Mouse (Mus musculus) gastrocnemius, postnatal 36 days (tissue): ENCODE data around the gene Map2k2. TPM values are rescaled to one million over a fixed set of nuclear protein-coding genes. Genes with fewer than 3 reads are reported as not detected.
"Not testable (repeated sequence)": the region's sequence is repeated elsewhere in the genome, so short reads cannot be mapped to it uniquely, and the experiment has no call there.

ENCODE experiments used
- DNase-seq, 2 experiments: peaks; one replicate each; pipeline ENCODE4 v3.0.0; 2022
- intact Hi-C: fragments of 180-260 bp; cut with DNase I; formaldehyde crosslinking; loops from one replicate; pipeline ENCODE4 v1.15.1; 2025
- total RNA-seq, 2 experiments: library from RNA; stranded (reverse); gene quantifications; 2 replicates each; pipeline ENCODE4 v1.2.3; 2021

Map2k2 gene
- total RNA-seq, 2 experiments from 2014 or later: 160 to 174 TPM

GRCm38 (mm10) chr10:81169411-81169900, 63.7 kb downstream of the Map2k2 start:
- DNase-seq, intact Hi-C loops: not testable (repeated sequence)

- DNase-seq: peak; percentile 76 to 79
- intact Hi-C loops: loop anchor here (5.0 kb wide), 1 partner anchor 36 kb away; the partner anchor contains the start of gene Zbtb7a
These were observed 67.4 kb downstream of the Map2k2 start for GRCm38 (mm10) chr10:81173132-81173531.

- intact Hi-C loops: loop anchor here (5.0 kb wide), 2 partner anchors 37 to 87 kb away; partner anchors contain the start of gene Zbtb7a
- peak; percentile 79 to 88 for DNase-seq
These were observed 69.1 kb downstream of the Map2k2 start for GRCm38 (mm10) chr10:81174617-81175344.

- intact Hi-C loops: loop anchor here (5.0 kb wide), 1 partner anchor 88 kb away; no protein-coding TSS in a partner anchor
- not testable (repeated sequence) for DNase-seq
These were observed 69.6 kb downstream of the Map2k2 start for GRCm38 (mm10) chr10:81175345-81175701.

GRCm38 (mm10) chr10:81175936-81176465, 70.3 kb downstream of the Map2k2 start:
- DNase-seq: peak in 1 of 2 experiments; percentile 49
- intact Hi-C loops: loop anchor here (5.0 kb wide), 1 partner anchor 89 kb away; no protein-coding TSS in a partner anchor

- DNase-seq: peak; percentile 99 to 100
- intact Hi-C loops: loop anchor here (5.0 kb wide), 1 partner anchor 89 kb away; no protein-coding TSS in a partner anchor
These were observed 71.0 kb downstream of the Map2k2 start, which contains the start of gene Eef2 for GRCm38 (mm10) chr10:81176466-81177271. Gene Eef2, plus strand, starts transcription at chr10:81176631.

GRCm38 (mm10) chr10:81177491-81177925, 71.8 kb downstream of the Map2k2 start:
- intact Hi-C loops: loop anchor here (5.0 kb wide), 1 partner anchor 90 kb away; no protein-coding TSS in a partner anchor
- no peak for DNase-seq

- intact Hi-C loops: loop anchor here (5.0 kb wide), 1 partner anchor 91 kb away; no protein-coding TSS in a partner anchor
- DNase-seq: no peak
These were observed 72.4 kb downstream of the Map2k2 start for GRCm38 (mm10) chr10:81177958-81178712.

GRCm38 (mm10) chr10:81178927-81179326, 73.2 kb downstream of the Map2k2 start:
- no peak for DNase-seq
- intact Hi-C loops: loop anchor here (5.0 kb wide), 1 partner anchor 92 kb away; no protein-coding TSS in a partner anchor

GRCm38 (mm10) chr10:81179451-81180342, 74.0 kb downstream of the Map2k2 start:
- DNase-seq: no peak
- intact Hi-C loops: loop anchor here (5.0 kb wide), 1 partner anchor 92 kb away; no protein-coding TSS in a partner anchor

- no peak for DNase-seq
- intact Hi-C loops: no loop called here
These were observed 75.2 kb downstream of the Map2k2 start for GRCm38 (mm10) chr10:81180946-81181345.

- intact Hi-C loops, DNase-seq: not testable (repeated sequence)
These were observed 76.1 kb downstream of the Map2k2 start for GRCm38 (mm10) chr10:81181860-81182259.

- intact Hi-C loops: no loop called here
These were observed 76.9 kb downstream of the Map2k2 start, which contains the start of gene Dapk3 for GRCm38 (mm10) chr10:81182336-81183333. Gene Dapk3, plus strand, starts transcription at chr10:81183005.

More at GRCm38 (mm10) chr10:81182336-81183333, 76.9 kb downstream of the Map2k2 start, which contains the start of gene Dapk3:
- DNase-seq: peak; percentile 92
